In genomic region chr11:31248467-31248866, GRCm38 (mm10) we compare ENCODE assay signal across 8 mouse cellular contexts.
DNase-seq lines count a peak whose midpoint lies in the region.

No protein-coding gene starts in this region.

- peak; percentile 72 for DNase-seq in gastrocnemius, adult 18-20 months (ENCODE audit: low spot score)
- no peak for DNase-seq in gastrocnemius, postnatal 25 days
- peak; percentile 92 for DNase-seq in adipocyte (ENCODE audit: low spot score)
- DNase-seq in embryo, embryonic 10 days (ENCODE audit: low spot score), result peak; percentile 84
- DNase-seq in gastrocnemius, postnatal 4 days (ENCODE audit: low spot score in 2 of 2), result peak; percentile 21 to 56
- peak; percentile 72 to 95 for DNase-seq in layer of hippocampus, adult 18-20 months (ENCODE audit: low spot score in 2 of 2)
- peak; percentile 82 for DNase-seq in lung, postnatal 14 days
- DNase-seq in right cerebral cortex, postnatal 14 days, result peak; percentile 76
